Mouse (Mus musculus): ENCODE measurements around the gene Hnrnpll. TPM values are rescaled to one million over a fixed set of nuclear protein-coding genes. Genes with fewer than 3 reads are reported as not detected.
"Not testable (repeated sequence)": the region's sequence is repeated elsewhere in the genome, so short reads cannot be mapped to it uniquely, and the experiment has no call there.

Hnrnpll gene
- total RNA-seq, 2 experiments from 2014 or later, result 51.4 to 58.4 TPM

- intact Hi-C loops (cut with DNase I), result no loop called here
- DNase-seq (ENCODE audit: low spot score in 2 of 2), result peak; percentile 40 to 43
These were observed 1.0 kb downstream of the Hnrnpll start for GRCm38 (mm10) chr17:80060828-80061782.

DNA sequence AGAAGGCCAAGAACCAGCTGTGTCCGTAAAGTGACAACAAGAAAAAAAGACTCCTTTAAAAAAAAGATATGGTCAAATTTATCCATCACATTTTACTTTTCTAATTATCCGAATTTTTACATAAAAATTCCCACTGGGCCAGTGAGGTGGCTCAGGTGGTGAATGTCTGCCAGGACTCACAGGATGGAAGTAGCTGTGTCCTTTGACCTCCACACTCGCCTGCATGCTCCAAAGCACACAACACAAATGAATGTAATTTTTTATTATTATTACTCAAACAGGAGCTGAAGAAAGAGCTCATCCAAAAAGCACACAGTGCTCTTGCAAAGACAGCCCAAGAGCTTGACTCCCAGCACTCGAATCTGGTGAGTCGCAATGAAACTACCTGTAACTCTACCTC is 2.0 kb downstream of the Hnrnpll start:
- intact Hi-C loops (cut with DNase I), result no loop called here
- no peak for DNase-seq (ENCODE audit: low spot score in 2 of 2)

DNA sequence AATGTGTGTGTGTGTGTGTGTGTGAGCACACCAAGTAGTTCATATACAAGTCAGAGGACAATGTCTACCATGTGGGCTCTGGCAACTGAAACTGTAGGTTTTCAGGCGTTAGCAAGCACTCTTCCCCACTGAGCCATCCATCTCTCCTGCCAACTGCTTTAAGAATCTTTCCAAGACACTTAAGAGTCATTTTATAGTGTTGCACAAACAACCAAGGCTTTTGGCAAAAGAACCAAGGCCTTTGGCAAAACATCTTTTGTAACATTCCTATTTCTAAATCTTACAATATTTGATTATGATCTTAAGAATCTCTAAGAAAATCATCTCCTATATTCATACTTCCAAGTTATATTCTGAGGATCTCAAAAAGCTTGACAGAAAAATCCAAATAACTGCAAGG is 2.4 kb downstream of the Hnrnpll start:
- DNase-seq (ENCODE audit: low spot score in 2 of 2), result no peak
- intact Hi-C loops (cut with DNase I), result no loop called here

- intact Hi-C loops (cut with DNase I), result no loop called here
These were observed 3.6 kb downstream of the Hnrnpll start for GRCm38 (mm10) chr17:80058501-80058900.

DNA sequence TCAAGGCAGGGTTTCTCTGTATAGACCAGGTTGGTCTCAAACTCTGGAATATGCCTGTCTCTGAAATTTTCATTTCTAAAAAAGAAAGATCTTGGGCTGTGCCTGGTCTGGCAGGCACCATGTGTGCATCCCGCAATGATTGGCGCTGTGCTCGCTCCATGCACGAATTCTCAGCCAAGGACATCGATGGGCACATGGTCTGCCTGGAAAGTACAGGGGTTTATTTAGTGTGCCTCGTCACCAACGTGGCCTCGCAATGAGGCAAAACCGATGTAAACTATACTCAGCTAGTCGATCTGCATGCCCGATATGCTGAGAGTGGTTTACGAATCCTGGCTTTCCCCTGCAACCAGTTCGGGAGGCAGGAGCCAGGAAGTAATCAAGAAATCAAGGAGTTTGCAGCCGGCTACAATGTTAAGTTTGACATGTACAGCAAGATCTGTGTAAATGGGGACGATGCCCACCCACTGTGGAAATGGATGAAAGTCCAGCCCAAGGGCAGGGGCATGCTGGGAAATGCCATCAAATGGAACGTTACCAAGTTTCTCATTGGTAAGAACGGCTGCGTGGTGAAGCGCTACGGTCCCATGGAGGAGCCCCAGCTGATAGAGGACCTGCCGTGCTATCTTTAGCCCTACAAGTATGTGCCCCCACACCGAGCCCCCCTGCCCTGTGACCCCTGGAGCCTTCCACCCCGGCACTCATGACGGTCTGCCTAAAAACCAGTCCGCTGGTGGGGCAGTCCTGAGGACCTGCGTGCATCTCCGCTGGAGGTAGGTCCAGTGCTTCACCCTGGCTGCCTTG is 8.0 kb downstream of the Hnrnpll start:
- intact Hi-C loops (cut with DNase I), result no loop called here
- no peak for DNase-seq (ENCODE audit: low spot score in 2 of 2)

More at GRCm38 (mm10) chr17:80058501-80058900, 3.6 kb downstream of the Hnrnpll start:
- no peak for DNase-seq (ENCODE audit: low spot score in 2 of 2)

DNA sequence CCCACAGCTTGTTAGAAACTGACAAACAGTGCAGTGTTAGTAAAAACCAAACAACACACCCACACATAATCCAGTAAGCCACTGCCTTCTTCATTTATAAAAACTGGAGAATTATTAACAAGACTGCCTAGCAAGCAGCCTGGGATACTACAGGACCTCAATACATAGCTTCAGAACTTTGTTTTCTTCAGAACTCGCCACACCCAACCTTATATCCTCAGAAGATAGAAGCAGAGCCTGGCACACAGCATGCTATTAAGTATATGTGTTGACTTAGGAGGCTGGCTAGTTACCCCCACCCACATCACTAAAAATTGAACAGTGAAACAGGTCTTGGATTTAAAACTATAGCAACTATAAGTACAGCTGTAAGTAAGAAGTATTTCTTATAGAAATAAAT is 10.5 kb downstream of the Hnrnpll start:
- intact Hi-C loops (cut with DNase I), result no loop called here
- no peak for DNase-seq (ENCODE audit: low spot score in 2 of 2)

GRCm38 (mm10) chr17:80049300-80049699 is 12.8 kb downstream of the Hnrnpll start:
- intact Hi-C loops (cut with DNase I), result not testable (repeated sequence)

DNA sequence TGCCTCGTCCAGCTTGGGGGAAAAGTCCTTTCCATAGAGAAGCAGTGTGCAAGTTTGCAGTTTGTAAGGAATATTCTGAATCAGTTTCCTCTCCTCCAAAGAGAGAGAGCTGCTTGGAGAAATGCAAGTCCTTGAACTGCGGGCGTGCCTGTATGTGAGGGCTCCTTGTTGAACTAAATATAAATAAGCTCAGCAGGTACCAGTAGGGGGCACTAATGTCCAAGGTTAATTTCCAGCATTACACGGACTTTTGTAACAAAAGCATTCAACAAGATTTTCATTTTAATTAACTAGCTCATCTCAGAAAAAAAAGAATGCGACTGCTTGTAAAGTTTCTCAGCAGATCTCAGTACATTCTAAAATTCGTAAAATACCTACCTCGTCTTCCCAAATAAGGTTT is 13.9 kb downstream of the Hnrnpll start:
- no peak for DNase-seq (ENCODE audit: low spot score in 2 of 2)
- intact Hi-C loops (cut with DNase I), result loop anchor here (1.0 kb wide), 1 partner anchor 132 kb away; no protein-coding TSS in a partner anchor

More at GRCm38 (mm10) chr17:80049300-80049699, 12.8 kb downstream of the Hnrnpll start:
- not testable (repeated sequence) for DNase-seq (ENCODE audit: low spot score in 2 of 2)

DNA sequence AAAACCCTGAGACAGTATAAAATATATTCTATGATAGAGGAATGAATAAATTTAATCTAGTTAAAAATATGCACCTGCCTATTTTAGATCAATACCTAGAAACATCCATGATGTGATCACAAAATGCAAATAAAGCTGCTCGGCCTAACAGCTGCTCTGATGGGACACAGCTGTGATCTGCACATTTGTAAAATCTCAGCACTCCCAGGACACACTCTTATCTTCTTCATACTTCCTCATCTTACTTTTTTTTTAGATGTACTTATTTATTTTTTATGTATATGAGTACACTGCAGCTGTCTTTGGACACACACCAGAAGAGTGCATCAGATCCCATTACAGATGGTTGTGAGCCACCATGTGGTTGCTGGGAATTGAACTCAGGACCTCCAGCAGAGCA is 20.4 kb downstream of the Hnrnpll start:
- DNase-seq (ENCODE audit: low spot score in 2 of 2), result no peak
- intact Hi-C loops (cut with DNase I), result no loop called here

- no peak for DNase-seq (ENCODE audit: low spot score in 2 of 2)
- intact Hi-C loops (cut with DNase I), result no loop called here
These were observed 33.5 kb downstream of the Hnrnpll start for GRCm38 (mm10) chr17:80028675-80029074.

DNA sequence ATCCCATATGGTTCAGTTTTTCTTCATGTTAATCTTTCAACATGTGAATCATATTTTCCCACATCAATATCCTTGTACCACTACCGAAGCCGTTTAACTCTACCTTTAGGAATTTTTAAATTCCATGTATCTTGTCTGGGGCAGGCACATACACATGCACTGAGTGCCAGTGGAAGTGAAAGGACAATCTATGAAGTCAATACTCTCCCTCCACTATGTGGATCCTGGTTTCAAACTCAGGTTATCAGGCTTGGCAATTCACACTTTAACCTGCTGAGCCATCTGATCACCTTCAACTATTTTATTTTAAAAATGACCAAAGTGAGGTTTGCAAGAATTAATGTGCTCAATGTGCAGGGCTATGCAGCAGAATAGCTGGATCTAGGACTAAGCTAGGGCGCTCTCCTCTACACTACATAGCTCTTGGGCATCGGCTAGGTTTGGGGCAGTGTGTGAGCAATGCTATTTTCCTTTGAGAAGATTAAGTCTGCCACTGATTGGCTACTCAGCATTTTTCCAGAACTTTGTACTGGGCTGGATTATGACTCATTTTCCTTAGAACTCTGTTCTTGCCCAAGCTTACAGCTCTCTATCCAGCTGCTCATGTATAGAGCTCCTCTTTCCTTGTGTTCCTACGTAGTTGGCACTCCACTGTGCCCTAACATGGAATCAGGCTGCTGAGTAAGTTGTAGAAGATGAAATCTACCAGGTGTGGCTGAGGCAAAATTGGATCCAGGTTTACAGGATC is 35.8 kb downstream of the Hnrnpll start:
- intact Hi-C loops (cut with DNase I), result no loop called here
- no peak for DNase-seq (ENCODE audit: low spot score in 2 of 2)

GRCm38 (mm10) chr17:80022090-80022489 is 40.0 kb downstream of the Hnrnpll start:
- intact Hi-C loops (cut with DNase I), result no loop called here
- DNase-seq (ENCODE audit: low spot score in 2 of 2), result no peak

DNA sequence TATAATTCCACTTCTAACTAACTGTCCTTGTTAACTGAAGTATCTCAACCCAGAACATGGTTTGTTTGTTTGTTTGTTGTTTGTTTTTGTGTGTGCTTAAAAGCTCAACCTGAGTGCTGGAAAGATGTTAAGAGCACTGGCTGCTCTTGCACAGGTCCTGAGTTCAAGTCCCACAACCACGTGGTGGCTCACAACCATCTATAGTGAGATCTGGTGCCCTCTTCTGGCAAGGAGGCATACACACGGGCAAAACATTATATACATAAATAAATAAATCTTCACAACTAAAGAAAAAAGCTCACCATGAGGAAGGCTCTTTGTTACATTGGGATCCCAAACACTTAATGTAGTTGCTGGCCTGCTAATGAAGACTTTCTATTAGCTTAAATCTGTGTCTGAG is 41.6 kb downstream of the Hnrnpll start:
- intact Hi-C loops (cut with DNase I), result no loop called here
- no peak for DNase-seq (ENCODE audit: low spot score in 2 of 2)

DNA sequence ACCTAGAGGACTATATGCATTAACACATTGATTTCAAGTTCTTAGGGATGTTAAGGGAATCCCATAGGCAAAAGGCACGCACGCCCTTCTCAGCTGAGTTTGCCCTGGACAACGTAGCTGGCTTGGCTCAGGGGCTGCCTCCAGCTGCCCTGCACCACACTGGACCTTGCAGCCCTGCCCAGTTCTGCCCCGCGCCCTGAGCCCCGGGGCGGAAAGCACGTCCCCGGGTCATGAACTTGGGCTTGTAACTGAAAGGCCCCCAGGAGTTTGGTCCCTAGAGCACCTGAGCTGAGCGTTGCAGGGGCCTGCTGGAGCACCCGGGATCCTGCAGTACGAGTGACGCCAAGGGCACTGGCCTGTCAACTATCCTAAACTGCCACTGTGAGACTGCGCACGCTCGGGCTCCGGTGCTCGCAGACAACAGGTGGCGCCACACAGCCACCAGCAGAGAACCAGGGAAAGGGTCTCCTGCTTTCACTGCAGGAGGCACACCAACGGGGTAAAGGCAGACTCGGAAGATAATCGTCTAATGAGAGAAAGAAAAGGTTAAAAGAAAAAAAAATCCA is 43.1 kb downstream of the Hnrnpll start:
- no peak for DNase-seq (ENCODE audit: low spot score in 2 of 2)
- intact Hi-C loops (cut with DNase I), result loop anchor here (10.0 kb wide), 2 partner anchors 166 to 904 kb away; no protein-coding TSS in a partner anchor

- intact Hi-C loops (cut with DNase I), result loop anchor here (10.0 kb wide), 2 partner anchors 166 to 904 kb away; no protein-coding TSS in a partner anchor
These were observed 43.7 kb downstream of the Hnrnpll start for GRCm38 (mm10) chr17:80018239-80018975.

DNA sequence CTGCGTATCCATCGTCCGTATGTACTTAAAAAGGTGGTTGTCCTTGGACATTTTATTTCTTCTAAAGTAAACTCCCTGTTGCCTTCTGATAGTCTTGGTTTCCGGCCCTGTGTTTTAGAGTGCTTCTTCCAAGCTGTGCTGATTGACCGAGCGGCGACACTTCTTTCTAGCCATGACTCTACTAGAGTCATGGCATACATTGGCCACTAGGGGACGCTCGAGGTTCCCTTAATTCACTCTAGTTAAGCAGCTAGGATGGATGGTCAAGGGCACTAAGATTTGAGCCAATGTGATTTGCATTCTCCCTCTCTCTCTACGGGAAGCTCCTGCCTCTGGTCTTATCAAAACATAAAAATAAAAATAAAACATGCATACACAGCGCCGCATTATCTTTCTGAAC is 44.7 kb downstream of the Hnrnpll start:
- DNase-seq (ENCODE audit: low spot score in 2 of 2), result peak; percentile 64 to 71
- intact Hi-C loops (cut with DNase I), result loop anchor here (10.0 kb wide), 2 partner anchors 167 to 903 kb away; no protein-coding TSS in a partner anchor

More at GRCm38 (mm10) chr17:80018239-80018975, 43.7 kb downstream of the Hnrnpll start:
- DNase-seq (ENCODE audit: low spot score in 2 of 2), result no peak

- intact Hi-C loops (cut with DNase I), result loop anchor here (10.0 kb wide), 2 partner anchors 168 to 902 kb away; no protein-coding TSS in a partner anchor
These were observed 45.7 kb downstream of the Hnrnpll start for GRCm38 (mm10) chr17:80016400-80016799.

DNA sequence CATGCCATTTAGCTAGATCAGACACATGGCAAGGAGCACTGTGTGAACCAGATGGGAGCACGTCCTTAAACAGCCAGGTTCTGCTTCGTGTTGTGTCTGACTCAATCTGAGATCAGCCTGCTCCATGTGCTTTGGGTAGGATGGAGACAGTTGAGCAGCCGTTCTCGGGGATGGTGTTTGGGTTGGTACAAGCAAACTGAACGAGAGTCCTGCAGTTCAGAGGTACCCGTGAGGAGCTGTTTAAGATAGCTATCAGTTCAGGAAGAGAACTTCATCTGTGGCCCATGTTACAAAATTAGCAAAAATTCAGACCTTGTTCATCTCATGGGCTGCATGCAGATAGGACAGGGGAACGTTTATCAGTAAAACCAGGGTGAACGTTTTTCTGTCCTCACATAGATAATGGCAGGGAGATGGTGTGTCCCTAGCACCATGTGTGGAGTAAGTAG is 47.7 kb downstream of the Hnrnpll start:
- intact Hi-C loops (cut with DNase I), result loop anchor here (10.0 kb wide), 2 partner anchors 170 to 900 kb away; no protein-coding TSS in a partner anchor
- DNase-seq (ENCODE audit: low spot score in 2 of 2), result no peak

More at GRCm38 (mm10) chr17:80016400-80016799, 45.7 kb downstream of the Hnrnpll start:
- not testable (repeated sequence) for DNase-seq (ENCODE audit: low spot score in 2 of 2)
